ENCODE assay signal across 8 mouse cellular contexts in genomic region chr6:83866954-83867597, GRCm38 (mm10). TPM values are rescaled to one million over a fixed set of nuclear protein-coding genes. Genes with fewer than 3 reads are reported as not detected.
DNase-seq lines count a peak whose midpoint lies in the region; ATAC-seq and TF ChIP-seq lines count a peak whose summit lies in the region.

Gene Zfp638, plus strand, starts transcription at chr6:83867109.

- in situ Hi-C loops in ES-E14 (cut with MboI; ENCODE audit: low sequenced_read_pairs in 2 of 2, unreplicated experiment in 2 of 2): no loop called here

- peak within 1 kb of the TSS; percentile 78 to 95 for H3K4me3 ChIP-seq in ES-E14 (ENCODE audit: insufficient read depth in 1 of 2, low read depth in 1 of 2, low read length in 2 of 2, poor library complexity in 1 of 2, severe bottlenecking in 1 of 2)
- H3K4me3 ChIP-seq in forebrain, embryonic 16.5 days (replicated peaks; ENCODE audit: low read length): peak within 1 kb of the TSS; percentile 87
- H3K4me3 ChIP-seq in layer of hippocampus, adult 2 months: peak within 1 kb of the TSS; percentile 81
- H3K4me3 ChIP-seq in lung, embryonic 14.5 days (ENCODE audit: low read depth, low read length): peak within 1 kb of the TSS; percentile 60
- H3K4me3 ChIP-seq in olfactory bulb, adult 2 months (ENCODE audit: insufficient read depth, low read depth, low read length): peak within 1 kb of the TSS; percentile 77
- H3K4me3 ChIP-seq in thymus, adult 2 months (ENCODE audit: control insufficient read depth, insufficient read depth, low read length): peak within 1 kb of the TSS; percentile 97

- WGBS in forebrain, embryonic 16.5 days: under 1% methylated on average over 50 of the region's 50 CpGs
- WGBS in lung, embryonic 14.5 days: under 1% methylated on average over 50 of the region's 50 CpGs
- WGBS in olfactory bulb, adult 2 months: under 1% methylated on average over 50 of the region's 50 CpGs
- WGBS in thymus, adult 2 months: under 1% methylated on average over 50 of the region's 50 CpGs

- no peaks in the 10 kb centered on the region for H3K9me3 ChIP-seq in ES-E14 (ENCODE audit: control insufficient read depth, insufficient read depth, low read depth, low read length)
- H3K9me3 ChIP-seq in forebrain, embryonic 16.5 days (ENCODE audit: control insufficient read depth, low read length): no peaks in the 10 kb centered on the region
- H3K9me3 ChIP-seq in lung, embryonic 14.5 days (ENCODE audit: low read depth, low read length): no peaks in the 10 kb centered on the region

- TF ChIP-seq CTCF in layer of hippocampus, adult 2 months (conservative IDR thresholded peaks at IDR 0.05): no peak
- TF ChIP-seq CTCF in lung, embryonic 14.5 days (IDR thresholded peaks at IDR 0.05; ENCODE audit: low read depth): no peak
- no peak for TF ChIP-seq CTCF in olfactory bulb, adult 2 months (IDR thresholded peaks at IDR 0.05; ENCODE audit: insufficient read depth, low read depth, low read length)
- no peak for TF ChIP-seq CTCF in thymus, adult 2 months (IDR thresholded peaks at IDR 0.05; ENCODE audit: borderline replicate concordance, control insufficient read depth, extremely low read depth, insufficient read depth, low read length, poor library complexity)

- H3K9ac ChIP-seq in ES-E14 (ENCODE audit: insufficient read depth, low read depth, low read length, poor library complexity, severe bottlenecking): peak within 1 kb of the TSS; percentile 68
- peak within 1 kb of the TSS; percentile 71 for H3K9ac ChIP-seq in forebrain, embryonic 16.5 days (replicated peaks; ENCODE audit: low read depth, low read length)
- peak within 1 kb of the TSS; percentile 46 for H3K9ac ChIP-seq in lung, embryonic 14.5 days

- TF ChIP-seq POLR2A in olfactory bulb, adult 2 months (IDR thresholded peaks at IDR 0.05; ENCODE audit: insufficient read depth, low read depth, low read length): peak; percentile 65
- peak; percentile 46 for TF ChIP-seq POLR2A in thymus, adult 2 months (IDR thresholded peaks at IDR 0.05; ENCODE audit: control insufficient read depth, extremely low read depth, insufficient read depth, low read length, poor library complexity)

- intact Hi-C loops in heart, postnatal 36 days (cut with DNase I): no loop called here

- H3K36me3 ChIP-seq in ES-E14 (ENCODE audit: control insufficient read depth, insufficient read depth, low read length, poor library complexity, severe bottlenecking): no peaks in the 10 kb centered on the region
- H3K36me3 ChIP-seq in forebrain, embryonic 16.5 days (ENCODE audit: control insufficient read depth, insufficient read depth): no peaks in the 10 kb centered on the region
- no peaks in the 10 kb centered on the region for H3K36me3 ChIP-seq in lung, embryonic 14.5 days (ENCODE audit: insufficient read depth)
- H3K36me3 ChIP-seq in thymus, adult 2 months (ENCODE audit: control insufficient read depth, insufficient read depth, low read length): no peaks in the 10 kb centered on the region

- peak; percentile 89 for DNase-seq in ES-E14 (ENCODE audit: low read depth, low spot score)
- peak; percentile 91 for DNase-seq in cerebellum, adult 11-12 months
- peak; percentile 97 for DNase-seq in heart, postnatal 36 days
- DNase-seq in layer of hippocampus, adult 2 months (ENCODE audit: low spot score in 2 of 2): peak; percentile 89 to 94
- peak; percentile 94 for DNase-seq in lung, embryonic 14.5 days
- peak; percentile 96 for DNase-seq in thymus, adult 2 months

- peaks cover 2 to 3% of the 10 kb centered on the region in 2 experiments; a peak in 2 of 4 replicates for H3K4me1 ChIP-seq in ES-E14 (ENCODE audit: control insufficient read depth in 2 of 2, insufficient read depth in 2 of 2, low read length in 2 of 2, poor library complexity in 1 of 2)
- peaks cover 9% of the 10 kb centered on the region for H3K4me1 ChIP-seq in forebrain, embryonic 16.5 days (replicated peaks; ENCODE audit: control insufficient read depth, insufficient read depth, low read length)
- no peaks in the 10 kb centered on the region for H3K4me1 ChIP-seq in lung, embryonic 14.5 days (ENCODE audit: insufficient read depth)
- peaks cover 8% of the 10 kb centered on the region; the same call in 1 of the 2 replicates for H3K4me1 ChIP-seq in olfactory bulb, adult 2 months (ENCODE audit: control insufficient read depth, insufficient read depth, low read length)
- H3K4me1 ChIP-seq in thymus, adult 2 months (replicated peaks; ENCODE audit: control insufficient read depth, insufficient read depth, low read length): peaks cover 6% of the 10 kb centered on the region

- H3K27me3 ChIP-seq in forebrain, embryonic 16.5 days (replicated peaks; ENCODE audit: control insufficient read depth, insufficient read depth, low read length): no peaks in the 10 kb centered on the region
- H3K27me3 ChIP-seq in lung, embryonic 14.5 days (ENCODE audit: insufficient read depth, low read length): no peaks in the 10 kb centered on the region
- no peaks in the 10 kb centered on the region for H3K27me3 ChIP-seq in thymus, adult 2 months (ENCODE audit: control insufficient read depth, insufficient read depth, low read length)

- H3K27ac ChIP-seq in ES-E14 (ENCODE audit: insufficient read depth, low read depth, low read length, poor library complexity, severe bottlenecking): no peak within 1 kb of the TSS
- peak within 1 kb of the TSS; percentile 44; the same call in 1 of the 2 replicates for H3K27ac ChIP-seq in forebrain, embryonic 16.5 days (ENCODE audit: low read length)
- peak within 1 kb of the TSS; percentile 92 for H3K27ac ChIP-seq in layer of hippocampus, adult 2 months
- H3K27ac ChIP-seq in lung, embryonic 14.5 days (ENCODE audit: low read depth): peak within 1 kb of the TSS; percentile 60; the same call in 1 of the 2 replicates
- peak within 1 kb of the TSS; percentile 27 for H3K27ac ChIP-seq in olfactory bulb, adult 2 months (ENCODE audit: insufficient read depth, low read depth, low read length)
- H3K27ac ChIP-seq in thymus, adult 2 months (ENCODE audit: control insufficient read depth, insufficient read depth, low read length): no peak within 1 kb of the TSS

- peak; percentile 97 for ATAC-seq in forebrain, embryonic 16.5 days
- peak; percentile 97 for ATAC-seq in lung, embryonic 14.5 days (ENCODE audit: insufficient read depth)

- H3K4me2 ChIP-seq in forebrain, embryonic 16.5 days (ENCODE audit: low read length): peak within 1 kb of the TSS; percentile 100
- H3K4me2 ChIP-seq in lung, embryonic 14.5 days: peak within 1 kb of the TSS; percentile 99

TF ChIP-seq in ES-E14, 5 proteins besides CTCF, POLR2A, EP300 and RAD21:
- TF ChIP-seq ZC3H11A (IDR thresholded peaks at IDR 0.05; ENCODE audit: borderline replicate concordance, low read depth, low read length) (no peak), CHD2 (IDR thresholded peaks at IDR 0.05; ENCODE audit: low read depth, low read length) (0 out of 2 replicates have a peak, but pooled peaks have one; percentile 51)

RNA-seq across cellular contexts. Expression of gene Zfp638, which starts in this region (rescaled TPM):
- 96.6 and 129 TPM in 2 replicates for total RNA-seq in ES-E14 (2012; rRNA removed)
- 90.8 and 99.0 TPM in 2 replicates for polyA plus RNA-seq in forebrain, embryonic 16.5 days (2015; fragmentation: Nextera tagmentation; extraction: Ambion mirVana)
- total RNA-seq in heart, postnatal 36 days (2021): 10 to 100 TPM; 52.0 to 54.9 TPM
- total RNA-seq in layer of hippocampus, adult 2 months (2021): 100 to 1,000 TPM; 127 to 136 TPM
- 71.6 and 77.8 TPM in 2 replicates for polyA plus RNA-seq in lung, embryonic 14.5 days (2014; fragmentation: Nextera tagmentation; extraction: Ambion mirVana)
- polyA plus RNA-seq in olfactory bulb, adult 2 months (2012; ENCODE audit: insufficient read depth, insufficient read length, low replicate concordance, missing spikeins): 241 TPM in 1 of 2 replicates, not detected in the other
- polyA plus RNA-seq in thymus, adult 2 months (2012; rRNA removed): 21.3 and 24.2 TPM in 2 replicates

Comparison
In these comparisons a context has a peak if more than half of its experiments do, and no peak if none do; other contexts are left out.
1. H3K27ac ChIP-seq: peak in forebrain, embryonic 16.5 days (single experiment), layer of hippocampus, adult 2 months (single experiment), lung, embryonic 14.5 days (single experiment) and olfactory bulb, adult 2 months (single experiment); none in ES-E14 (single experiment) and thymus, adult 2 months (single experiment).
2. Peak in every context shown above with its lines, with median percentiles within 50 percentile points of each other: DNase-seq, H3K4me3 ChIP-seq and H3K9ac ChIP-seq.